Mouse (Mus musculus) MEL (cell line): ENCODE results near the gene Retreg1. TPM values are rescaled to one million over a fixed set of nuclear protein-coding genes. Genes with fewer than 3 reads are reported as not detected.
"Not testable (repeated sequence)": the region's sequence is repeated elsewhere in the genome, so short reads cannot be mapped to it uniquely, and the experiment has no call there.

Experiments used
- DNase-seq: peaks from one replicate; pipeline ENCODE4 v3.0.0; 2011; ENCODE audit warnings: low read depth, low spot score
- H3K27ac ChIP-seq: 2 replicates; pipeline ENCODE4 v1.5.1; 2012; ENCODE audit warnings: low read depth, mild to moderate bottlenecking, control low read depth, low read length, moderate library complexity; ENCODE audit not compliant: control insufficient read depth
- H3K27me3 ChIP-seq, 2 experiments: fragments of 150-350 bp in 1 of 2; sonication (generic) in 1 of 2; 2 replicates each; pipeline ENCODE4 v1.6.1; 2012; ENCODE audit warnings: low read length in 2 of 2, mild to moderate bottlenecking in 2 of 2, improper control_type of control experiment in 1 of 2, moderate library complexity in 1 of 2; ENCODE audit not compliant: insufficient read depth in 2 of 2, control insufficient read depth in 1 of 2
- H3K36me3 ChIP-seq, 2 experiments: 2 replicates each; pipeline ENCODE4 v1.6.1; 2012 to 2014; ENCODE audit warnings: low read length in 2 of 2, improper control_type of control experiment in 1 of 2, inconsistent platforms in 1 of 2, mild to moderate bottlenecking in 1 of 2; ENCODE audit not compliant: insufficient read depth in 2 of 2, control insufficient read depth in 1 of 2
- H3K4me1 ChIP-seq, 2 experiments: fragments of 150-350 bp in 1 of 2; sonication (generic) in 1 of 2; 2 replicates each; pipeline ENCODE4 v1.6.1; 2012; ENCODE audit warnings: low read length in 2 of 2, improper control_type of control experiment in 1 of 2, mild to moderate bottlenecking in 1 of 2; ENCODE audit not compliant: insufficient read depth in 2 of 2, control insufficient read depth in 1 of 2
- H3K4me3 ChIP-seq, 2 experiments: fragments of 150-350 bp in 1 of 2; sonication (generic) in 1 of 2; 2 replicates each; pipeline ENCODE4 v1.5.1; 2012; ENCODE audit warnings: low read depth in 2 of 2, low read length in 2 of 2, mild to moderate bottlenecking in 2 of 2, moderate library complexity in 2 of 2, control low read depth in 1 of 2, improper control_type of control experiment in 1 of 2; ENCODE audit not compliant: control insufficient read depth in 1 of 2, insufficient read depth in 1 of 2
- H3K79me2 ChIP-seq: 2 replicates; pipeline ENCODE4 v1.6.1; 2012; ENCODE audit warnings: mild to moderate bottlenecking, low read length, moderate library complexity; ENCODE audit not compliant: control insufficient read depth, poor library complexity, insufficient read depth
- H3K9ac ChIP-seq: 2 replicates; pipeline ENCODE4 v1.6.1; 2012; ENCODE audit warnings: low read depth, mild to moderate bottlenecking, control low read depth, low read length, moderate library complexity; ENCODE audit not compliant: control insufficient read depth, poor library complexity, severe bottlenecking
- H3K9me3 ChIP-seq: fragments of 150-350 bp; sonication (generic); replicated peaks from 2 replicates; pipeline ENCODE4 v1.6.1; 2012; ENCODE audit warnings: mild to moderate bottlenecking, low read length, improper control_type of control experiment, moderate library complexity; ENCODE audit not compliant: insufficient read depth
- BHLHE40 ChIP-seq: IDR thresholded peaks from 2 replicates; pipeline ENCODE4 v1.6.1; 2012; ENCODE audit warnings: low read depth, mild to moderate bottlenecking, inconsistent platforms, low read length, improper control_type of control experiment, borderline replicate concordance
- CHD1 ChIP-seq: IDR thresholded peaks from 2 replicates; pipeline ENCODE4 v1.6.1; 2012; ENCODE audit warnings: low read depth, mild to moderate bottlenecking, inconsistent platforms, low read length, improper control_type of control experiment
- CTCF ChIP-seq, 3 experiments: IDR thresholded peaks in 2 of 3; conservative IDR thresholded peaks in 1 of 3; 2 replicates each; pipeline ENCODE4 v1.5.1; 2011 to 2012; ENCODE audit warnings: low read length in 3 of 3, low read depth in 2 of 3, mild to moderate bottlenecking in 2 of 3, improper control_type of control experiment in 1 of 3, inconsistent platforms in 1 of 3, mixed read lengths in 1 of 3, moderate library complexity in 1 of 3; ENCODE audit not compliant: control insufficient read depth in 1 of 3, insufficient read depth in 1 of 3, poor library complexity in 1 of 3, severe bottlenecking in 1 of 3
- EP300 ChIP-seq, 2 experiments: IDR thresholded peaks; 2 replicates each; pipeline ENCODE4 v1.6.1; 2011; ENCODE audit warnings: improper control_type of control experiment in 2 of 2, low read length in 2 of 2, low read depth in 1 of 2, mild to moderate bottlenecking in 1 of 2
- MAFK ChIP-seq: IDR thresholded peaks from 2 replicates; pipeline ENCODE4 v1.6.1; 2011; ENCODE audit warnings: low read depth, mild to moderate bottlenecking, low read length, improper control_type of control experiment, borderline replicate concordance
- MEF2A ChIP-seq: IDR thresholded peaks from 2 replicates; pipeline ENCODE4 v1.6.1; 2014; ENCODE audit warnings: low read depth, mild to moderate bottlenecking, inconsistent platforms, low read length, improper control_type of control experiment; ENCODE audit not compliant: poor library complexity, insufficient replicate concordance, severe bottlenecking; ENCODE audit errors: extremely low read depth
- MXI1 ChIP-seq: IDR thresholded peaks from 2 replicates; pipeline ENCODE4 v1.6.1; 2011; ENCODE audit warnings: mild to moderate bottlenecking, low read depth, low read length, improper control_type of control experiment
- POLR2AphosphoS2 ChIP-seq: IDR thresholded peaks from 2 replicates; pipeline ENCODE4 v1.6.1; 2011; ENCODE audit warnings: low read length, improper control_type of control experiment
- RAD21 ChIP-seq: IDR thresholded peaks from 2 replicates; pipeline ENCODE4 v1.6.1; 2011; ENCODE audit warnings: mild to moderate bottlenecking, low read depth, low read length, improper control_type of control experiment
- SMC3 ChIP-seq: IDR thresholded peaks from 2 replicates; pipeline ENCODE4 v1.6.1; 2011; ENCODE audit warnings: low read depth, low read length, improper control_type of control experiment
- ZC3H11A ChIP-seq: IDR thresholded peaks from 2 replicates; pipeline ENCODE4 v1.6.1; 2012; ENCODE audit warnings: low read depth, mild to moderate bottlenecking, inconsistent platforms, low read length, improper control_type of control experiment
- ZKSCAN1 ChIP-seq: IDR thresholded peaks from 2 replicates; pipeline ENCODE4 v1.6.1; 2012; ENCODE audit warnings: low read depth, mild to moderate bottlenecking, inconsistent platforms, low read length, improper control_type of control experiment, moderate library complexity
- ZNF384 ChIP-seq: IDR thresholded peaks from 2 replicates; pipeline ENCODE4 v1.6.1; 2012; ENCODE audit warnings: low read depth, mild to moderate bottlenecking, inconsistent platforms, low read length, improper control_type of control experiment
- polyA plus RNA-seq, 2 experiments: library from polyadenylated mRNA; stranded (reverse) in 1 of 2; unstranded in 1 of 2; fragments of >175 nt in 1 of 2; fragments of >200 nt in 1 of 2; gene quantifications; 2 replicates each; pipeline versions ENCODE4 v1.2.1 to v1.2.4; 2012; ENCODE audit warnings: low replicate concordance in 2 of 2, low read depth in 1 of 2; ENCODE audit not compliant: insufficient read length in 2 of 2, insufficient read depth in 1 of 2, missing spikeins in 1 of 2
- total RNA-seq: library from RNA; depleted of rRNA; stranded (reverse); fragments of 300-350 nt; gene quantifications from 2 replicates; pipeline ENCODE4 v1.2.3, GENCODE M21; 2012

The Retreg1 gene
- total and polyA plus RNA-seq, 3 experiments = 3.1 to 7.6 TPM; not detected in 1

DNA sequence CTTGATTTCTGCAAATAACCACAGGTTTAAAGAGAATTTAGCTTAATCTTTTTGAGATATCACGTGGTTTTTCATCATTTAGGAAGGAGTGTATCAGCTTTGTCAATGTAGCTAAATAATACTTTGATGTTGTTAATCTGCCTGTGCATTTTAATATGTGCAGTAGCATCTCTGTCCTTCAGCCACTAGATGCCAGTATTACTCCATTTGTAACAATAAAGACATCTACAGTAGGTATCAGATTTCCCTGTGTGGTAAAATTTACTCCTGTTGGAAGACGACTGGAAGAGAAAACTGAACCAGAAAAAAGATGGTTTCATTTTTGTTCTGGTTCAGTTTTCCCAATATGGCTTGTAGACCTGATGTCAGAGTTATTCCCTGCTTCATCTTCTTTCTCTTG, 152.5 kb downstream of the Retreg1 start:
- H3K36me3 ChIP-seq = peaks cover 5 to 37% of the 10 kb centered on the region in 2 experiments
- H3K9me3 ChIP-seq = no peaks in the 10 kb centered on the region
- TF ChIP-seq RAD21 (peak; percentile 73), MXI1 (no peak), SMC3 (peak; percentile 62), CTCF (IDR thresholded peaks at IDR 0.05 in 2 of 3, conservative IDR thresholded peaks at IDR 0.05 in 1 of 3; ENCODE audit: control insufficient read depth in 1 of 3, insufficient read depth in 1 of 3, low read depth in 2 of 3, low read length in 3 of 3, poor library complexity in 1 of 3, severe bottlenecking in 1 of 3) (peak in 2 of 3 experiments; percentile 49 to 81; a peak in 4 of 6 replicates), ZC3H11A (peak; percentile 31; the same call in 1 of the 2 replicates)
- no peak overlapping the region for H3K27ac ChIP-seq
- DNase-seq = peak; percentile 62
- no peaks in the 10 kb centered on the region for H3K27me3 ChIP-seq
- H3K4me1 ChIP-seq = no peaks in the 10 kb centered on the region
- peaks cover 4% of the 10 kb centered on the region for H3K79me2 ChIP-seq
- no peak overlapping the region for H3K9ac ChIP-seq
- no peak overlapping the region for H3K4me3 ChIP-seq

DNA sequence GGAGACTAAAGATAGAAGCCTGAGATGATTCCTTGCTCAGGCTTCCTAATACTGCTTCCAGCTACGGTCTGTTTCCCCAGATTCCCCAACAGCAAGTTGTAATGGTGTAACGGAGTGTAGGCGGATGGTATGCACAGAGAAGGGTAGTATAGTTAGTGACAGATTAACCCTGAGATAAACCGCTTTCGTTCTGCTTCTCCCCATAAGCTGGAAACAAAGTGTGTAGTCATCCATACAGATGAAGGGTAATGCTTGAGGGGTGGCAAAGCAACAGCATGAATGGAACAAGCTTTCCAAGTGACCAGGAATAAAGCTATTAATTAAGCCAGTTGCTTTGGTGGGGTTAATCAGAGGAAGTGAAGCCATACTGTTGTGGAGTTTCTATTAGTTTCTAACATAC, 156.6 kb downstream of the Retreg1 start:
- peaks cover 0 to 12% of the 10 kb centered on the region in 2 experiments; a peak in 2 of 4 replicates for H3K36me3 ChIP-seq
- H3K27me3 ChIP-seq, H3K4me3 ChIP-seq, H3K9ac ChIP-seq, H3K4me1 ChIP-seq, H3K27ac ChIP-seq, H3K79me2 ChIP-seq, H3K9me3 ChIP-seq, DNase-seq: not testable (repeated sequence)

DNA sequence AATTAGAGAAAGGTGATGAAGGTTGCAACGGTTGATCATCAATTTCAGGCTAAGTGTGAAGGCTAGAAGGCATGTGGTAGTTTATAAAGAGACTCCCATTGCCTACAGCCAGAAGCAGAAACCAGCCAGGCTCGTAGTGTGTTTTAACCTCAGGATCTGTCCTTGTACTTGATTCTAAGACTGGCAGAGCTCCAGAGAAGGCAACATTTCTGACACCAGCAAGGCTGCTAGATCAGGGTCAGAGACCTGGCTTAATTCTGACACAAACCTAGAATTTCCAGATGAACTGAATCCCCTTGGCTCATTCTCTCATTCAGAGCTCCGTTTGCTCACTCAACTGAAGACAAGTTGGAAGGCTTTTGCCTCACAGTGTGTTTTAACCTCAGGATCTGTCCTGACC, 165.6 kb downstream of the Retreg1 start:
- Histone ChIP-seq H3K27me3 (no peaks in the 10 kb centered on the region), H3K4me3 (no peak overlapping the region), H3K79me2 (no peaks in the 10 kb centered on the region), H3K36me3 (no peaks in the 10 kb centered on the region), H3K9me3 (no peaks in the 10 kb centered on the region), H3K4me1 (no peaks in the 10 kb centered on the region), H3K27ac (no peak overlapping the region), H3K9ac (no peak overlapping the region)
- no peak for TF ChIP-seq ZKSCAN1
- no peak for TF ChIP-seq CHD1
- TF ChIP-seq EP300 (IDR thresholded peaks at IDR 0.05; ENCODE audit: low read depth in 1 of 2, low read length in 2 of 2) = no peak
- no peak for TF ChIP-seq ZNF384
- no peak for TF ChIP-seq MEF2A
- no peak for TF ChIP-seq BHLHE40
- TF ChIP-seq POLR2AphosphoS2 = no peak
- no peak for TF ChIP-seq MAFK
- no peak for DNase-seq
